In genomic region chr7:35401169-35401568, GRCm38 (mm10) we compare ENCODE assay signal across 21 mouse cellular contexts. TPM values are rescaled to one million over a fixed set of nuclear protein-coding genes. Genes with fewer than 3 reads are reported as not detected.
"Had no signal": no experiment of that assay in that cellular context is flagged by ENCODE, and none has a peak within 500 bp of the region (broad histone marks: within the 10 kb centered on the region; RNA-seq: fewer than 3 reads in every experiment).

No protein-coding gene starts in this region.

- H3K9me3 ChIP-seq: lung, embryonic 15.5 days; megakaryocyte, embryonic 14.5 days; midbrain, embryonic 12.5 days; neural tube, embryonic 12.5 days; stomach, embryonic 15.5 days had no signal

- H3K4me3 ChIP-seq: lung, embryonic 15.5 days; megakaryocyte, embryonic 14.5 days; midbrain, embryonic 12.5 days; neural tube, embryonic 12.5 days; stomach, embryonic 15.5 days had no signal

- DNase-seq: liver, postnatal 0 days; lung, adult 2 months; lung, postnatal 14 days; lung, postnatal 36 days; midbrain, embryonic 14.5 days; retina, postnatal 1 day; right cerebral cortex, adult 18-20 months; right cerebral cortex, postnatal 14 days; thymus, adult 2 months; thymus, postnatal 25 days; thymus, postnatal 4 days had no signal

- H3K9ac ChIP-seq: liver, postnatal 0 days; lung, embryonic 15.5 days; midbrain, embryonic 12.5 days; neural tube, embryonic 12.5 days; stomach, embryonic 15.5 days had no signal

- H3K27ac ChIP-seq: lung, embryonic 15.5 days; macrophage; midbrain, embryonic 12.5 days; neural tube, embryonic 12.5 days; stomach, embryonic 15.5 days; stomach, postnatal 0 days had no signal

RNA-seq across cellular contexts. Expression of gene Slc7a9, which starts 47.4 kb away (rescaled TPM):
- total RNA-seq: megakaryocyte progenitor cell, adult 5-6 weeks; monocyte, adult 5-6 weeks; neutrophil, adult 5-6 weeks had no signal
